22 mouse cellular contexts compared by ENCODE assay signal in genomic region chr1:62799427-62799826, GRCm38 (mm10).
A peak's percentile ranks its signal among the peaks of the same experiment; 100 is the strongest.
DNase-seq lines count a peak whose midpoint lies in the region; ATAC-seq and TF ChIP-seq lines count a peak whose summit lies in the region.
"Had no signal": no experiment of that assay in that cellular context is flagged by ENCODE, and none has a peak within 500 bp of the region (broad histone marks: within the 10 kb centered on the region; RNA-seq: fewer than 3 reads in every experiment).

No protein-coding gene starts in this region.

- H3K9me3 ChIP-seq in heart, embryonic 12.5 days (replicated peaks) = no peaks in the 10 kb centered on the region
- no peaks in the 10 kb centered on the region for H3K9me3 ChIP-seq in lung, embryonic 14.5 days (ENCODE audit: low read depth, low read length)
- H3K9me3 ChIP-seq: embryonic facial prominence, embryonic 12.5 days; forebrain, embryonic 12.5 days; heart, embryonic 15.5 days; hindbrain, embryonic 10.5 days had no signal

- peak overlapping the region; percentile 6; the same call in 1 of the 2 replicates for H3K27ac ChIP-seq in heart, embryonic 12.5 days (ENCODE audit: poor library complexity, severe bottlenecking)
- 0 out of 2 replicates have a peak overlapping the region, but pooled peaks have one; percentile 24 for H3K27ac ChIP-seq in lung, embryonic 14.5 days (ENCODE audit: low read depth)
- H3K27ac ChIP-seq: embryonic facial prominence, embryonic 12.5 days; forebrain, embryonic 12.5 days; heart, adult 2 months; heart, embryonic 15.5 days; hindbrain, embryonic 10.5 days; hindbrain, embryonic 14.5 days had no signal

- H3K27me3 ChIP-seq in heart, embryonic 12.5 days (replicated peaks) = no peaks in the 10 kb centered on the region
- H3K27me3 ChIP-seq in lung, embryonic 14.5 days (ENCODE audit: insufficient read depth, low read length) = no peaks in the 10 kb centered on the region
- H3K27me3 ChIP-seq: embryonic facial prominence, embryonic 12.5 days; forebrain, embryonic 12.5 days; heart, embryonic 15.5 days had no signal

- 50% methylated on average over 4 of the region's 4 CpGs for WGBS in heart, embryonic 12.5 days
- WGBS in lung, embryonic 14.5 days = 43% methylated on average over 4 of the region's 4 CpGs

- TF ChIP-seq CTCF in lung, embryonic 14.5 days (IDR thresholded peaks at IDR 0.05; ENCODE audit: low read depth) = no peak

- H3K9ac ChIP-seq in heart, embryonic 12.5 days = no peak overlapping the region
- no peak overlapping the region for H3K9ac ChIP-seq in lung, embryonic 14.5 days
- H3K9ac ChIP-seq: embryonic facial prominence, embryonic 12.5 days; forebrain, embryonic 12.5 days; heart, embryonic 15.5 days; hindbrain, embryonic 14.5 days had no signal

- H3K4me2 ChIP-seq in heart, embryonic 12.5 days = no peak overlapping the region
- H3K4me2 ChIP-seq in lung, embryonic 14.5 days = no peak overlapping the region
- H3K4me2 ChIP-seq: embryonic facial prominence, embryonic 12.5 days; forebrain, embryonic 12.5 days; heart, embryonic 15.5 days; hindbrain, embryonic 14.5 days had no signal

- H3K36me3 ChIP-seq in heart, embryonic 12.5 days = no peaks in the 10 kb centered on the region
- no peaks in the 10 kb centered on the region for H3K36me3 ChIP-seq in lung, embryonic 14.5 days (ENCODE audit: insufficient read depth)
- H3K36me3 ChIP-seq: forebrain, embryonic 12.5 days; heart, embryonic 15.5 days; hindbrain, embryonic 10.5 days had no signal

- no peak for ATAC-seq in heart, embryonic 12.5 days (ENCODE audit: insufficient number of reproducible peaks, low FRiP score)
- no peak for ATAC-seq in lung, embryonic 14.5 days (ENCODE audit: insufficient read depth)
- ATAC-seq: forebrain, embryonic 16.5 days had no signal

- DNase-seq in heart, adult 18-20 months = no peak
- DNase-seq in lung, embryonic 14.5 days = peak; percentile 59
- no peak for DNase-seq in lung, postnatal 4 days
- peak; percentile 40 for DNase-seq in lung, postnatal 10 days
- DNase-seq in lung, postnatal 14 days = no peak
- no peak for DNase-seq in left cerebral cortex, adult 11 months (ENCODE audit: low spot score)
- DNase-seq: adrenal gland, adult 8-10 months; adrenal gland, postnatal 36 days; cerebellum, adult 11 months; cerebellum, adult 8-10 months; cerebellum, postnatal 14 days; embryo, embryonic 11 days; gastrocnemius, postnatal 10 days; heart, adult 2 months; heart, postnatal 14 days had no signal

- peaks cover 13% of the 10 kb centered on the region for H3K4me1 ChIP-seq in heart, embryonic 12.5 days (replicated peaks)
- peaks cover 9% of the 10 kb centered on the region; the same call in 1 of the 2 replicates for H3K4me1 ChIP-seq in lung, embryonic 14.5 days (ENCODE audit: insufficient read depth)

- no peak overlapping the region for H3K4me3 ChIP-seq in heart, embryonic 12.5 days
- no peak overlapping the region for H3K4me3 ChIP-seq in lung, embryonic 14.5 days (ENCODE audit: low read depth, low read length)
- H3K4me3 ChIP-seq: embryonic facial prominence, embryonic 12.5 days; forebrain, embryonic 12.5 days; heart, adult 2 months; heart, embryonic 15.5 days; hindbrain, embryonic 10.5 days had no signal

Comparison
In these comparisons a context has a peak if more than half of its experiments do, and no peak if none do; other contexts are left out.
1. DNase-seq: peak in lung, embryonic 14.5 days (single experiment) and lung, postnatal 10 days (single experiment); none in heart, adult 18-20 months (0 of 2), lung, postnatal 4 days (0 of 2), lung, postnatal 14 days (single experiment) and left cerebral cortex, adult 11 months (single experiment).